Mouse (Mus musculus) brown adipose tissue, adult 24 weeks (tissue): Measurements from ENCODE around the gene Kcnd2. TPM values are rescaled to one million over a fixed set of nuclear protein-coding genes. Genes with fewer than 3 reads are reported as not detected.

Experiments
- H3K27ac ChIP-seq: fragments of 200-500 bp; replicated peaks from 2 replicates; pipeline ENCODE4 v1.5.1; 2012; ENCODE audit warnings: low read depth, mild to moderate bottlenecking, low read length
- H3K4me1 ChIP-seq: fragments of 200-500 bp; 2 replicates; pipeline ENCODE4 v1.6.1; 2012; ENCODE audit warnings: low read length, mixed read lengths; ENCODE audit not compliant: control insufficient read depth, insufficient read depth, insufficient read length
- H3K4me3 ChIP-seq: fragments of 200-500 bp; 2 replicates; pipeline ENCODE4 v1.5.1; 2012; ENCODE audit warnings: low read depth, mild to moderate bottlenecking, low read length, moderate library complexity; ENCODE audit not compliant: insufficient read depth
- polyA plus RNA-seq: library from polyadenylated mRNA; stranded (reverse); fragments of >200 nt; gene quantifications from 2 replicates; pipeline ENCODE4 v1.2.4, GENCODE M21; 2012; ENCODE audit not compliant: missing spikeins, insufficient read depth, insufficient read length

Kcnd2 gene
- polyA plus RNA-seq, 1 experiment, result not detected

GRCm38 (mm10) chr6:21527489-21528074, 312.3 kb downstream of the Kcnd2 start:
- H3K4me1 ChIP-seq, result no peaks in the 10 kb centered on the region
- H3K27ac ChIP-seq, result no peak overlapping the region
- no peak overlapping the region for H3K4me3 ChIP-seq

- Histone ChIP-seq H3K4me3 (no peak overlapping the region), H3K4me1 (no peaks in the 10 kb centered on the region), H3K27ac (no peak overlapping the region)
These were observed 318.7 kb downstream of the Kcnd2 start for GRCm38 (mm10) chr6:21534009-21534408.

GRCm38 (mm10) chr6:21534820-21535219, 319.5 kb downstream of the Kcnd2 start:
- Histone ChIP-seq H3K4me3 (no peak overlapping the region), H3K4me1 (no peaks in the 10 kb centered on the region), H3K27ac (no peak overlapping the region)

- H3K4me3 ChIP-seq, result no peak overlapping the region
- no peaks in the 10 kb centered on the region for H3K4me1 ChIP-seq
- no peak overlapping the region for H3K27ac ChIP-seq
These were observed 336.2 kb downstream of the Kcnd2 start for GRCm38 (mm10) chr6:21551501-21551900.

DNA sequence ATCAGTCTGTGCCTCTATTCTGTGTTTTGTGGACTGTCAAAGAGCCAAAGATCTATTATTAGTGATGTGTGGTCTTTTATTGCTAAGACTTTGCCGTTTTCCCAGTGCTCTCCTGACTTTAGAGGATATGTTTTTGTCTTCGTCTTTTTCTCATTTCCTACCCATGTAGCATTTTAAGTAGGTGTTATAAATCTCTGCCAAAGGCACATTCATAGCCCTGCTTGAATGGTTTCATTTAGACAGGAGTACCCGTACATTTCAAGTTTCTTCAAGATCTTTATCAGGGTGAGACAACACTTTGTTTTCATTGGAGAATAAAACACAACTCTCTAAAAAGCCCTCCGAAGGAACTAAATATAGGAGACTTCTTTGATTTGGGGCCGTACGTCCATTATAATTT, 355.7 kb downstream of the Kcnd2 start:
- no peak overlapping the region for H3K27ac ChIP-seq
- no peak overlapping the region for H3K4me3 ChIP-seq
- H3K4me1 ChIP-seq, result no peaks in the 10 kb centered on the region

GRCm38 (mm10) chr6:21590156-21590555, 374.9 kb downstream of the Kcnd2 start:
- H3K4me3 ChIP-seq, result no peak overlapping the region
- no peak overlapping the region for H3K27ac ChIP-seq
- no peaks in the 10 kb centered on the region for H3K4me1 ChIP-seq

DNA sequence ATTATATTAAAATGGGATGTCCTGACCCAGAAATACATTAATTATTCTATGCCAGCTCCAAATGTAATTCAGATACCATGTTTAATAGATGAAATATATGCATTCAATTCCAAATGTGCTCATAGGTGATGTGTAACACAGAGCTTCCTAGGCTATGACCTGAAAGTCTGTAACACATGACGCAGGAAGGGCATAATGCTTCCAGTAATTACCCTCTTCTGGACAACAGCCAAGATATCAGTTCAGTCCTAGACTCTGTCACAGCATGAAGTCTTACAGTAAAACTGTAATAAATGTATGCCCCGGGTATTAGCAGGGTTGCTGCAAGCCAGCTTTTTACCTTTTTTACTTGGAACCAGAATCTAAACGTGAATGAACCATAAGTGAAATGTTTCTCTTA, 382.1 kb downstream of the Kcnd2 start:
- Histone ChIP-seq H3K4me1 (no peaks in the 10 kb centered on the region), H3K4me3 (no peak overlapping the region), H3K27ac (no peak overlapping the region)

DNA sequence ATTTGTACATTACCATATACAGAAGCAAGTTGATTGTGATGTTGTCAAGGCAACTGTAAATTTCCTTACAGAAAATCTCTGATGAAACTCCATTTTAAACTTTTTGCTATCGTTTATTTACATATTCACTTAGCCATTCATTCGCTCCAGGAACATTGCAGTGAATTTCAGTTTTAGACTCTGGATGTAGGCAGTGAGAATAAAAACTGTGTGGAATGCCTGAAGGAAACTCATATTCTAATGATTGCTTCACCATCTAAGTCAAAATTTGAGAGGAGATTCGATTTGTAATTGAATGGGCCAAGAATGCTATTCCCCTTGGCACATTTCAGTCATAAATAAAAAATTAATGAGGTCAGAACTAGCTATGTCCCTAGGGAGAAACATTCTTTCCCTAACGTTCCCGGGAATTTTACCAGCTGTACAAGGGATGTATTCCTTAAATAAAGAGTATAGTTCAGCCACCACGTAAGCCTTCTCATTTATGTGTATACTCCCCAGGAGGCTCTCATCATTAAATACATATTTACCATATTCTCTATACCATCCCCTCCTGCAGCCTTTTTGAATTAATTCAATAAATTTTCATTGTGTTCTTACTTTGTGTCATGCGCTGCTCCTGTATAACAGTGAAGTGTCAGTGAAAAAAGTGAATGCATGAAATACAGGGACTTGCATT, 394.2 kb downstream of the Kcnd2 start:
- H3K4me1 ChIP-seq, result no peaks in the 10 kb centered on the region
- no peak overlapping the region for H3K4me3 ChIP-seq

DNA sequence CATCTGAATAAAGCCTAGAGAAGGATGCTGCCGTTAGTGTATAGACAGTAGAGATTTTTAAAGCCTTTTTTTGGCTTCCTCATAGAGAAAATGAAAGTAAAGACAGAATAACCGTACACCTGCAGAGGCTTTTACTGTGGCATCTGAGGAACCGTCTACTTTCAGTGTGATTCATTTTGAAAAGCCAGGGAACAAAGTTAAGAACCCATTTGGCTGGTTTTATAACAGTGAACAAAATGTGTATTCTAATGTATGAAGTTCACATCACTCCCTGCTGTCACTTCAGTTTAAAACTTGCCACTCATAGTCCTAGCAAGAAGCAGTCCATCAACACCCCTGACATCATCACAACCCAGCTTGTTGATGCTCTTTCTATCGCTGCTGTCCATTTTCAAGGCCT, 414.7 kb downstream of the Kcnd2 start:
- H3K27ac ChIP-seq, result no peak overlapping the region
- H3K4me3 ChIP-seq, result no peak overlapping the region
- no peaks in the 10 kb centered on the region for H3K4me1 ChIP-seq

More for the DNA sequence above, 394.2 kb downstream of the Kcnd2 start:
- H3K27ac ChIP-seq, result no peak overlapping the region

DNA sequence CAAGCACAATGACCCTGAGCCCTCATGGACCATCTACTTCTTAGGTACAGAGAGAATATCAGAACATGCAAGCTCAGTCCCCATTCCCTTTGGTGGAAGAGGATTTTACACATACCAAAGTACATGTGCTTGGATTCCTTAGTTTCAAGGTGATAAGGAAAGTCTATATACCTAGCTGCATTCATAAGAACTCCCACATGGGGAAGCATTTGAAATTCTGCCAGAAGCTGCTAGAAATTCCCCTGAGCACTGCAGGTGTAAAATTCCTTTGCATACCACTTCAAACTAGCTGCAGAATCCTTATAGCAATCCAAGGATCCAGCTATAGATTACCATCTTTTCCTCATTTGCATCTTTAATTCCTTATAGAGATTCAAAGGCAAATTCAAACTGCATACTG, 440.4 kb downstream of the Kcnd2 start:
- H3K4me1 ChIP-seq, result no peaks in the 10 kb centered on the region
- no peak overlapping the region for H3K4me3 ChIP-seq
- H3K27ac ChIP-seq, result no peak overlapping the region

DNA sequence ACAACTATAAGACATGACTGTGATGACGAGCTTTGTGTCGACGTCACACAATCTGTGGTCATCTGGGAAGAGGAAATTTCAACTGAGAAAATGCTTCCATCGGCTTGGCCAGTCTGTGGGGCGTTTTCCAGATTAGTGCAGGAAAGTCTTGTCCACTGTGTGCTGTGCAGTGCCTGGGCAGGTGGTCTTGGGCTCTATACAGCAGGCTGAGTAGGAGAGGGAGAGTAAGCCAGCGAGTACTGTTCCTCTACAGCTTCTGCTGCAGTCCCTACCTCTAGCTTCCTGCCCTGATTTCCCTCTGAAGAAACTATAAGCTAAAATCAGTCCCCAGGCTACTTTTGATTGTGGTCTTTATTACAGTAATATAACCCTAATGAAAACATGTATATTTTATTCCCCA, 448.8 kb downstream of the Kcnd2 start:
- Histone ChIP-seq H3K27ac (no peak overlapping the region), H3K4me3 (no peak overlapping the region), H3K4me1 (no peaks in the 10 kb centered on the region)

DNA sequence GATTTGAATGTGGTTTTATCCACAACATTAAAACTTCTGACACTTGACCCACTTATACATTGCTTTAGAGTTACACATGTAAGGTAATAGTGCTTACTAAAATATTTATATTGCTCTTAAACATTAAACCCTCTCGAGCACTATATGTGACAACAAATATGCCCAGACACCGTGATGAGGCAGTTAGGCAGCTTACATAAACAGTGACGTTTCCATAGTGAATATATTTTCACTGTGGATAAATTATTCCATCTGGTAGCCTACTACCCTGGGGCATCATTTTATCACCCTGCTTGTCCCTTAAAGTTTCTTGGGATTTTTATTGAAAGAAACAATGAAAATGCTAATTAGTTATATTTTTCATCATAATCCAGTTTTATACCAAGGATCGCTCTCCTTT, 449.3 kb downstream of the Kcnd2 start:
- Histone ChIP-seq H3K27ac (no peak overlapping the region), H3K4me1 (no peaks in the 10 kb centered on the region), H3K4me3 (no peak overlapping the region)

DNA sequence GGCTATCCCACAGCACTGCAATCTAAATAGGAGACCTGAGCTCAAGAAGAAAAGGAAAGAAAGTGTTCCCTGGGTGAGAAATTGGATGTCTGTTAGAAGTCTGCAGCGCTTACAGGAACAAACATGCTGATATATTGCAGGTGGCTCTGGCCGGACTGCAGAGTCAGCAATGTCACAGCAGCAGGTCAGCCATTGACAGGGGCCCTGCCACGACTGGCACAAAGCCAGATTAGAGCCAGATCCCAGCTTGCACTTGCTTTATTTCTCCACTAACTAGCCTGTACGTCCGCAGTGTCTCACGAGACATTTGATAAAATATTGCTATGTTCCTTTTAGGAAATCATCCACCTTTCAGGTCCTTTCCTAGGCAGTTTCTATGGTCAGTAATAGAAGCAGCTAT, 468.9 kb downstream of the Kcnd2 start:
- Histone ChIP-seq H3K27ac (no peak overlapping the region), H3K4me1 (no peaks in the 10 kb centered on the region), H3K4me3 (no peak overlapping the region)

DNA sequence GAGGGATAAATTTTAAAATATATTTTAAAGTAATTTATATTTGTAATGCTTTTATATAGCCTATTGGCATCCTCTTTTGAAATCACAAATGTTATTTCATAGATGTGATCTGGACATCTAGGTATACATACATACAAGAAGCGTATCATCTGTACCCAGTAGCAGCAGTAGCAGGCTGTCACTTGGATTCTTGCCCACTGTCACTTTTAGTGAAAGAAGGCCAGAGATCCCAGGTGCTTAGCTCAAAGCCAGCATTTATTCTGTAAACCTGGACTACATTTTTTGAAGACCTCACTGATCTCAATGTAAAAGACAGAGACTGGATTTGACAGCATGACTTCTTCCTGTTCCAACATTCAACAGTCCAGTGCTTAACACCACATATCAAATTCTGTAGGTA, 471.1 kb downstream of the Kcnd2 start:
- Histone ChIP-seq H3K4me1 (no peaks in the 10 kb centered on the region), H3K4me3 (no peak overlapping the region), H3K27ac (no peak overlapping the region)

DNA sequence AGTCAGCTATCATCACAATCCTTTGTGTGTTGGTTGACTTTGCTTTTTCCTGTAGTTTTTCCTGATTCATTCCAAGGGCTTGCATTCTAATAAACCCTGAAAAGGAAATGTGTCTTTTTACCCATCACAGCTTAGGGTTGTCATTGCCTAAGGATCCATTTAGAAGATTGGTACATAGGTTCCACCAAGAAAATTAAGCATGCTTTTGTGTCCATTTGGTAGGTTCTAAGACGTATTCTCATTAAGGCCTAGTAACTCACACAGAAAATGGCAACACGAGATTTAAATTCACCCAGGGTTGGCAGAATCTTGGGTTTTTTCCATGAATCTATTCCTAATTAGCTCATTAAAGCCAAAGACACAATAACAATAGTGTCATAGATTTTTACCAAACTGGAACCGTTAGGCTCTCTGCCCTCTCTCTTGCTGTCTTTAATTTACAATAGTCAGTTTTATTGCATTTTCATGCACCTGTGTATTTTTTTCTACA, 477.6 kb downstream of the Kcnd2 start:
- Histone ChIP-seq H3K27ac (no peak overlapping the region), H3K4me1 (no peaks in the 10 kb centered on the region)

DNA sequence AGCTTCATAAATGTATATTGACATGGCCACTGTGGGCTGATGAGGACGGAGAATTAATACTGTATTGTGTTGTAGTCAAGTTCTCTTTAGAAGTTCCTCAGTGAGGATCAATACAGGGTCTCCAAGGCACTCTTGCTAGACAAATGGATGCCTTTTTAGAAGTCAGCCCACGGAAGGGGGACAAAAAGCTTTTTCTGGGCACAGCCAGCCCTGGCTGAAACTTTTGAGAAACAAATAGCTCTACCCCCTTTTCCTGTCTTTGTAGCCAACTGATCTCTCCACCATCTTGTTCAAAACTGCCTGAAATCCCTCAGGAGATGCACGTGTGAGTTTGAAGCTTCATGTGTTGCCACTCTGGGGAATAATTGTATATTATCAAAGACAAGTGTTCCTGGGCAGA, 482.3 kb downstream of the Kcnd2 start:
- Histone ChIP-seq H3K4me1 (no peaks in the 10 kb centered on the region), H3K27ac (no peak overlapping the region), H3K4me3 (no peak overlapping the region)

More for the DNA sequence above, 477.6 kb downstream of the Kcnd2 start:
- H3K4me3 ChIP-seq, result no peak overlapping the region
